Mouse (Mus musculus) monocyte, adult 5-6 weeks (primary cell): ENCODE results near the gene Tbx19. TPM values are rescaled to one million over a fixed set of nuclear protein-coding genes. Genes with fewer than 3 reads are reported as not detected.

Experiments
- ATAC-seq: fragments of 153-309, 156-312 bp; replicated peaks from 2 replicates; pipeline ENCODE4 v1.8.0; 2017; ENCODE audit warnings: mild to moderate bottlenecking; ENCODE audit not compliant: low TSS enrichment, insufficient number of reproducible peaks, severe bottlenecking, poor library complexity, low FRiP score
- total RNA-seq: library from RNA; stranded (forward); fragments of 200-1000, 200-491, 200-594 nt; gene quantifications from 3 replicates; pipeline ENCODE4 v1.2.3, GENCODE M21; 2017

Gene Tbx19
- total RNA-seq, 1 experiment from 2014 or later, result not detected

GRCm38 (mm10) chr1:165187357-165187756 is 26.8 kb upstream of the Tbx19 start:
- no peak for ATAC-seq

GRCm38 (mm10) chr1:165186491-165186890 is 25.9 kb upstream of the Tbx19 start:
- no peak for ATAC-seq

- ATAC-seq, result no peak
These were observed 24.5 kb upstream of the Tbx19 start for GRCm38 (mm10) chr1:165185116-165185515.

DNA sequence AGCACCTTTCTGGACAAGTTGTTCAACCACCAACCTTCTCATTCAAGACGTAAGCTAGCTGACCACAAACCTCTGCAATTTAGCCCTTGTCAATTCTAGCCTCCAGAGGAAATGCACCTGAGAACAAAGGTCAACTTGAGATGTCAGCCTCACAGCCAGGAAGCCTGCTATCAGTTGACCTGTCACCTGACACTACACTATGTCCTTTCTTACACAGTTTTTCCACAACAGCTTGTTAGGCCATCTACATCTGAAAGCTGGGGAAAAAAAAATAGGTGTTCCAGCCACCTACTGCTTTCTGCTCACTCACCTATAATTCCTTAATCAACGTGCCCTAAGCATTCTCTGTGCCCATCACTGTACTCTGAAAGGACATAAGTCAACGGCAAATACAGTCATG is 23.6 kb upstream of the Tbx19 start:
- no peak for ATAC-seq

GRCm38 (mm10) chr1:165183400-165183799 is 22.8 kb upstream of the Tbx19 start:
- ATAC-seq, result no peak

- ATAC-seq, result no peak
These were observed 18.7 kb upstream of the Tbx19 start for GRCm38 (mm10) chr1:165179321-165179720.

GRCm38 (mm10) chr1:165178075-165178474 is 17.5 kb upstream of the Tbx19 start:
- no peak for ATAC-seq

DNA sequence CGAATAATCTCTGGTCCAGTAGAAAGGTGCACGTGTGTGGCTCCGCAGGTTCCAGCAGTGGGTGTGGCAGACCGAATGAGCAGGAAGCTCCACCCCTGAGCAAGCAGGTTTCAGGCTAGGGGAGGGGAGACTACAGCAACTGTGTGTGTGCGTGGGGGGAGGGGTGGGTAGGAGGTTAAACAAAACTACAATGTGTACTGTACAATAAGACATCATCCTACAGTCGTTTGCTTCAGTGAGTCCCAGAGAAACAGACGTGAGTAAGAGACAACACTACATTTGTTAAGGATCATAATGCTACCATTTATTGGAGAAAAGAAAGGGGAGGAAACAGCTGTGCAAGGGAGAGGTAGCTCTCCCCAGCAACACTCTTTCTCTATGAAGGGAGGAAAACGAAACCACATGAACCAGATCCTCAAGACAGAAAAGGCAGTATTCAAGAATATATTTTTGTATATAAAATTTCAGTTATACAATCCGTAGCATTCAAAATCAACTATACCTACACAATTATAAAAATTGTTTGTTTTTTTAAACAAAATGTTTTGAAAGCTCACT is 13.6 kb upstream of the Tbx19 start:
- ATAC-seq, result no peak

DNA sequence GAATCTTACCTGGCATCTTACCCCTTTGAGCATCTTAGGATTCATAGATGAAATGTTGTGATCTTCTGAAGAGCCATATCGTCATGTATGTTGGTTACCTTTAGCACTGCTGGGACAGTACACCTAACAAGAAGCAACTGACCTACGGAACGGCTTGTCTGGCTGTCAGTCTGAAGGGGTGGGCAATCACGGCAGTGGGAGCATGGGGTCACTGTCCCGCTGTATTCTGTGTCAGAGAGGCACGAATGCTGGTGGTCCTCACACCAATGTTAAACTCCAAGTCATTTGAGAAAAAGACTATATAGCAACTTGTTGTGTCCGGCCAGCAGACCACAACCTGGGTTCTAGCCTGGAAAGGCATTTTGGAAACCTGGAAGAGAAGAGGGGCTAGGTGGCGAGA is 10.7 kb upstream of the Tbx19 start:
- ATAC-seq, result no peak

DNA sequence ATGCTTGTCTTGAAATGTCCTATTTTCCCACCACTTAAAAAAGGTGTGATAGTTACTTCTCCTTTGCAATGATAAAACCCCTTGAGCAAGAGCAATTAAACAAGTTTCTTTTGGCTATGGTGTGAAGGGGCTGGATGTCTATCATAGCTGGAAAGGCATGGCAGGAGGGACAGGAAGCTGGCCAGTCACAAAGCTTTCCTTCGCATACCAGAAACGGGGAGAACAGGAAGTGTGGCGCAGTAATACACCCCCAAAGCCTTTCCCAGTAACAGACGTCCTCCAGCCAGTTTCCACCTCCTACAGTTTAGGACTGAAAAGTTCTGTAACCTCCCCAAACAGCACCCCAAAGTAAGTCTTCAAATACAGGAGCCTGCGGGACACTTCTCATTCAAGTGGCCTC is 9.6 kb upstream of the Tbx19 start:
- no peak for ATAC-seq

- ATAC-seq, result no peak
These were observed 8.9 kb upstream of the Tbx19 start for GRCm38 (mm10) chr1:165169462-165169861.

DNA sequence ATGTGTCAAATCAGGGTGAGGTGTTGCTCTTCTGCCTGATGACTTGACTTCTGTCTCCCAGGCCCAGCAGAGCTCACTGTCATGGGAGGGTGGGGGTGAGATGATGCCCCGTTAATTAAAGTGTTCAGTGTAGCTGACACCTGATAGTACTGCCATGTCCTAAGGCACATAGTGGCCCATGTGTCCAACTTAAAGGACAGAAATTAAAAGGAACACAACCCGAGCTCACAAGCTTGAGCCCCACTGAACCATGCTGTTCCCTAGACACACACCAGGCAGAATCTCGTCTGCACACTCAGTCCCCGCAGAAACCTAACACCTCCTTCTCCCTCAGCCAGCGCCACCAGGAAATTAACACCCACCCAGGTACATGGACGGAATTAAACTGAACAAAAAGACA is 4.3 kb upstream of the Tbx19 start:
- no peak for ATAC-seq

DNA sequence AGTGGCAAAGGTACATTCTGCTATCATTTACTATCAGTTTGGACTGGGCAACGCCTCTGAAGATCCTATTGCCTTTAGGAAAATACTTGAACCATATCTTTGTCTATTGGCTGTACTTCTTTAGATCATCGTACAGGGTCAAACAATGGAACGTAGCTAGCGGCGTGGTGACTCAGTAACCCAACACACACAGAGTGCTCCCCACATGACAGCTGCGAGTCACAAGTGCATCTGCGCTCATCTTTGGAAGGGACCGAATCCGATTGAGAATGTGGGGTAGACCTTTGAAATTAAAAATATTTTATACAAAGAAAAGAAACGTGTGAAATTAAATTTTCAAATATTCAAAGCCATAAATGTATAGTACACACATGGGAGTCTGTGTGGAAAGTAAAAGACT is 1.7 kb downstream of the Tbx19 start:
- no peak for ATAC-seq

- ATAC-seq, result no peak
These were observed 6.4 kb downstream of the Tbx19 start for GRCm38 (mm10) chr1:165154162-165154561.

GRCm38 (mm10) chr1:165151216-165151615 is 9.4 kb downstream of the Tbx19 start:
- ATAC-seq, result no peak

- ATAC-seq, result no peak
These were observed 18.1 kb downstream of the Tbx19 start for GRCm38 (mm10) chr1:165142343-165142916.

DNA sequence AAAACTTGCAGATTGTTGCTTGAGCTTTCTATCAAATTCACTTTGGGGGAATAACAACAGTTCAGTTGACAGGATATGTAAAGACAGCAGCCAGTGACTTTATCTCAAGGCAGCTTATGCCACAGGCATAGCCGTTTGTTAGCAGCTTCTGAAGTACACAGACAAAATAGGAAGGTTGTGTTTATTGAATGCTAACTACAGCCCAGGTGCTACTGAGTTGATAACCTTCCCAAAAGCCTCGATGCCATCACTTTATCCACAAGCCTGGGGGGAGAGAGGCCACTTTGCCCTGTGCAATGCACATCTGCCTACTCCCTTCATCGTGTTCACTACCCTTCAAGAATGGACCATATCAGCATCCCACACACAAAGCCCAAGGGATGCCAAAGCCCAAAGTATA is 20.3 kb downstream of the Tbx19 start:
- ATAC-seq, result no peak

- 0 out of 2 replicates have a peak, but pooled peaks have one; percentile 23 for ATAC-seq
These were observed 26.7 kb downstream of the Tbx19 start for GRCm38 (mm10) chr1:165133858-165134257.

- ATAC-seq, result no peak
These were observed 27.3 kb downstream of the Tbx19 start for GRCm38 (mm10) chr1:165133279-165133678.

- no peak; the same call in 1 of the 2 replicates for ATAC-seq
These were observed 28.2 kb downstream of the Tbx19 start for GRCm38 (mm10) chr1:165132187-165132877.
